Mouse (Mus musculus): Measurements from ENCODE around the gene Zc3h7b. TPM values are rescaled to one million over a fixed set of nuclear protein-coding genes. Genes with fewer than 3 reads are reported as not detected.
A peak's percentile ranks its signal among the peaks of the same experiment; 100 is the strongest.

Gene Zc3h7b
- total and polyA plus RNA-seq, 3 experiments, result 18.2 to 108 (median 41.5) TPM

- TF ChIP-seq KAT2A (conservative IDR thresholded peaks at IDR 0.05; ENCODE audit: low read depth, low read length) (0 out of 2 replicates have a peak, but pooled peaks have one; percentile 26), GABPA (IDR thresholded peaks at IDR 0.05; ENCODE audit: low read depth, low read length) (no peak), SIN3A (IDR thresholded peaks at IDR 0.05; ENCODE audit: low read length) (peak; percentile 96), MAX (IDR thresholded peaks at IDR 0.05; ENCODE audit: low read length) (peak; percentile 98), ZNF384 (IDR thresholded peaks at IDR 0.05; ENCODE audit: low read depth, low read length) (no peak)
These were observed 57.4 kb downstream of the Zc3h7b start, which contains the start of gene Tef (continued) for GRCm38 (mm10) chr15:81802001-81802890.

GRCm38 (mm10) chr15:81802941-81803351 lies 58.1 kb downstream of the Zc3h7b start:
- TF ChIP-seq HCFC1 (IDR thresholded peaks at IDR 0.05; ENCODE audit: low read depth, low read length) (no peak), CHD2 (IDR thresholded peaks at IDR 0.05; ENCODE audit: low read length) (no peak), MAFK (IDR thresholded peaks at IDR 0.05; ENCODE audit: borderline replicate concordance, low read depth, low read length) (no peak), USF1 (IDR thresholded peaks at IDR 0.05; ENCODE audit: low read depth, low read length) (peak; percentile 4; the same call in 1 of the 2 replicates), MEF2A (IDR thresholded peaks at IDR 0.05; ENCODE audit: extremely low read depth, insufficient replicate concordance, low read depth, low read length, poor library complexity, severe bottlenecking) (no peak), MYB (IDR thresholded peaks at IDR 0.05; ENCODE audit: low read depth, low read length) (no peak), BHLHE40 (IDR thresholded peaks at IDR 0.05; ENCODE audit: borderline replicate concordance, low read depth, low read length) (no peak), TCF12 (IDR thresholded peaks at IDR 0.05; ENCODE audit: low read depth, low read length) (no peak)
- peaks cover 0 to 14% of the 10 kb centered on the region in 2 experiments; a peak in 2 of 4 replicates for H3K36me3 ChIP-seq (ENCODE audit: control insufficient read depth in 1 of 2, insufficient read depth in 2 of 2, low read length in 2 of 2)
- peak overlapping the region; percentile 56 to 62 for H3K4me3 ChIP-seq (ENCODE audit: control insufficient read depth in 1 of 2, insufficient read depth in 1 of 2, low read depth in 2 of 2, low read length in 2 of 2)
- H3K9ac ChIP-seq (ENCODE audit: control insufficient read depth, low read depth, low read length, poor library complexity, severe bottlenecking), result peak overlapping the region; percentile 63
- no peaks in the 10 kb centered on the region for H3K9me3 ChIP-seq (replicated peaks; ENCODE audit: insufficient read depth, low read length)
- peak overlapping the region; percentile 30 for H3K27ac ChIP-seq (ENCODE audit: control insufficient read depth, low read depth, low read length)
- H3K4me1 ChIP-seq (ENCODE audit: control insufficient read depth in 1 of 2, insufficient read depth in 2 of 2, low read length in 2 of 2), result peaks cover 6 to 21% of the 10 kb centered on the region in 2 experiments
- no peak for DNase-seq (ENCODE audit: low read depth, low spot score)
- no peaks in the 10 kb centered on the region for H3K27me3 ChIP-seq (ENCODE audit: control insufficient read depth in 1 of 2, insufficient read depth in 2 of 2, low read length in 2 of 2)
- H3K79me2 ChIP-seq (ENCODE audit: control insufficient read depth, insufficient read depth, low read length, poor library complexity), result no peaks in the 10 kb centered on the region; the same call in 1 of the 2 replicates

- DNase-seq (ENCODE audit: low read depth, low spot score), result peak; percentile 48
- Histone ChIP-seq H3K9me3 (replicated peaks; ENCODE audit: insufficient read depth, low read length) (no peaks in the 10 kb centered on the region), H3K79me2 (ENCODE audit: control insufficient read depth, insufficient read depth, low read length, poor library complexity) (no peaks in the 10 kb centered on the region; the same call in 1 of the 2 replicates), H3K27me3 (ENCODE audit: control insufficient read depth in 1 of 2, insufficient read depth in 2 of 2, low read length in 2 of 2) (no peaks in the 10 kb centered on the region), H3K27ac (ENCODE audit: control insufficient read depth, low read depth, low read length) (0 out of 2 replicates have a peak overlapping the region, but pooled peaks have one; percentile 12), H3K9ac (ENCODE audit: control insufficient read depth, low read depth, low read length, poor library complexity, severe bottlenecking) (peak overlapping the region; percentile 63), H3K4me1 (ENCODE audit: control insufficient read depth in 1 of 2, insufficient read depth in 2 of 2, low read length in 2 of 2) (peaks cover 6 to 21% of the 10 kb centered on the region in 2 experiments), H3K4me3 (ENCODE audit: control insufficient read depth in 1 of 2, insufficient read depth in 1 of 2, low read depth in 2 of 2, low read length in 2 of 2) (peak overlapping the region; percentile 56 to 62; a peak in 3 of 4 replicates), H3K36me3 (ENCODE audit: control insufficient read depth in 1 of 2, insufficient read depth in 2 of 2, low read length in 2 of 2) (peaks cover 0 to 14% of the 10 kb centered on the region in 2 experiments; a peak in 2 of 4 replicates)
- TF ChIP-seq SMC3 (IDR thresholded peaks at IDR 0.05; ENCODE audit: low read depth, low read length) (no peak), TAL1 (IDR thresholded peaks at IDR 0.05; ENCODE audit: low read length) (peak; percentile 48), TCF12 (IDR thresholded peaks at IDR 0.05; ENCODE audit: low read depth, low read length) (peak; percentile 40), MYC (IDR thresholded peaks at IDR 0.05; ENCODE audit: low read depth, low read length) (0 out of 2 replicates have a peak, but pooled peaks have one; percentile 28)
These were observed 58.6 kb downstream of the Zc3h7b start for GRCm38 (mm10) chr15:81803425-81803951.
